Mouse (Mus musculus): ENCODE results near the gene Dmrta2. TPM values are rescaled to one million over a fixed set of nuclear protein-coding genes. Genes with fewer than 3 reads are reported as not detected.

Gene Dmrta2
- total RNA-seq (2014; rRNA removed) (1.2 and 2.0 TPM in 2 replicates), polyA plus RNA-seq (2015; fragmentation: Nextera tagmentation; extraction: Ambion mirVana) (0.06 and 0.08 TPM in 2 replicates)

DNA sequence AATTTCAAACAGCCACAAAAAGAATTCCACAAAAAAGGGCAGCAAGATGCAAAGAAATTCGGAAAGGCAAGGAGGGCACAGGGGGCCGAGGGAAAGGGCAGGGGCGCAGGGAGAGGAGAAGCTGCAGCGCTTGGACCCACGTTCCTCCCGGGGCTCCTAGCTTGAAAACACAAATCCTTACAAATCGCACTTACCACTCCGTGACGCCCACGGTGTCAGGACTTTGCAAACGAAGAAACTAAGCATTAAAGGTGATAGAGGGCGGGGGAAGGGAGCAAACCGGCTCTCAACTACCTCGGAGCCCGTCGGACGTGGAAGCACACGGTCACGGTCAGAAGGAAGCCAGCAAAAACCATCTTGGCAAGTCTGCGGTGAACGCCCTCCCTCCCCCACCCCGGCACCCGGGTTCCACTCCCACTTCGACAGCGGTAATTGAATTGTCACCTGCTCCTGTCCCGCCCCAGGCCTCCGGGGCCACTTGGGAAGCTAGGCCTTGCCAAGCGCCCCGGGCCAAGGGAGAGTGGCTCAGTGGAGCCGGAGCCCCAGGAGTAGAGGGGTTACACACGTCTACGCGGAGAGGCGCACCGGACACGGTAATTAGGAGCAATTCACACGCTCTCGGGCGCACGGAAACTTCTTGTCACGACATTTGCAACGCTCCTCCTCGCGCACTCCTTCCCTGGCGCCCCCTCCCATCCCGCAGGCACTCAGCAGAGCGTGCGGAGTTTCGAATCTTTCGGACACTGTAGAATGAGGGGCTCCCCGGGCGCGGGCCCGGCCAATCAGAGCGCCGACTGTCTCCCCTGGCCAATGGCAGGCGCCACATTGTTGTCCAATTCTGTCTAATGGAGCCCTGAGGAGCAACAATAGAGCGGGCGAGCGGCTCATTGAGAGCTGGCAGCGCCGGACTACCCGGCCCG is at the start of gene Dmrta2:
TSS of gene Dmrta2 (plus strand) at position 906 of the 920 bp plus-strand sequence.
- peak within 1 kb of the TSS; percentile 31 for H3K4me3 ChIP-seq (ENCODE audit: low read length)
- H3K9ac ChIP-seq (replicated peaks; ENCODE audit: low read length), result no peak within 1 kb of the TSS
- TF ChIP-seq CTCF (IDR thresholded peaks at IDR 0.05; ENCODE audit: low read depth), result no peak
- ATAC-seq (peak; percentile 62; the same call in 1 of the 2 replicates), DNase-seq (ENCODE audit: low spot score) (peak; percentile 47)
- H3K4me1 ChIP-seq (ENCODE audit: insufficient read depth, low read length), result peaks cover 14% of the 10 kb centered on the region; the same call in 1 of the 2 replicates
- H3K9me3 ChIP-seq (ENCODE audit: low read length), result 0 out of 2 replicates have a peak, but pooled peaks cover 3% of the 10 kb centered on the region
- under 1% methylated on average over 64 of the region's 64 CpGs for WGBS
- H3K36me3 ChIP-seq (ENCODE audit: insufficient read depth, low read length), result no peaks in the 10 kb centered on the region
- peaks cover 95% of the 10 kb centered on the region for H3K27me3 ChIP-seq (ENCODE audit: insufficient read depth, low read length)
- peak within 1 kb of the TSS; percentile 53 for H3K4me2 ChIP-seq (ENCODE audit: low read depth, low read length)
- H3K27ac ChIP-seq, result no peak within 1 kb of the TSS

DNA sequence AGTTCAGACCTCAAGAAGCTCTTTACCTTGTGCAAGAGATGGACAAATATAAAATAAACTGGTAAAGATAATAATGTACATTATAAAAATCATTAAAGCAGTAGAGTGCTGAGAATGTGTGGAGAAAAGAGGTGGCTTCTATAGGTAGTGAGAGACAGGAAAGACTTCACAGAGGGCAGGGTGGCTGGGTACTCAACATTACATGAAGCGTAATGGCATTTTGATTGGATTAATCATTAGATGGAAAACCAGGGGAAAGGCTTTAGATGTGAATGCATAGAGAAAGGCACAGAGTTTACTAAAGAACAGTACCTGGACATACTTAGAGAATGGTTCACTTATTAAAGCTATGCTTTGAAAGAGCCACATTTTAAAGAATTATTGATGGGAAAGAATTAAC is 48.8 kb upstream of the Dmrta2 start:
- no peak overlapping the region for H3K9ac ChIP-seq (replicated peaks; ENCODE audit: low read length)
- no peak overlapping the region for H3K4me3 ChIP-seq (ENCODE audit: low read length)
- 90% methylated on average over 1 of the region's 1 CpGs for WGBS
- no peaks in the 10 kb centered on the region for H3K36me3 ChIP-seq (ENCODE audit: insufficient read depth, low read length)
- ATAC-seq (no peak), DNase-seq (ENCODE audit: low spot score) (no peak)
- TF ChIP-seq CTCF (IDR thresholded peaks at IDR 0.05; ENCODE audit: low read depth), result no peak
- no peaks in the 10 kb centered on the region for H3K9me3 ChIP-seq (ENCODE audit: low read length)
- no peak overlapping the region for H3K27ac ChIP-seq
- H3K4me2 ChIP-seq (ENCODE audit: low read depth, low read length), result no peak overlapping the region
- no peaks in the 10 kb centered on the region for H3K27me3 ChIP-seq (ENCODE audit: insufficient read depth, low read length)
- H3K4me1 ChIP-seq (ENCODE audit: insufficient read depth, low read length), result no peaks in the 10 kb centered on the region

DNA sequence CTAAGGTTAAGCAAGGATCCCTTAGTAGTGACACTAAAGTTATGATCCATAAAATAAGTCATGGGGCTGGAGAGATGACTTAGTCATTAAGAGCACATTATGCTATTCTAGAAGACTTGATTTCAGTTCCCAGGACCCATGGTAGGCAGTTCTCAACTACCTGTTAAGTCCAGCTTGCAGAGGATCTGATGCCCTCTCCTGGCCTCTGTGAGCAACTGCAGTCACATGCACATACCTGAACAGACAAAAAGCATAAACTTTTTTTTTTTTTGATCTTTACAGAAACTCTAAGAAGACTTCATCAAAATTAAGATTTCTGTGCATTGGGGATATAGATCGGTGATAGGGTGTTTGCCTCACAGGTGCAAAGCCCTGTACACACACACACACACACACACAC is 47.4 kb upstream of the Dmrta2 start:
- 95% methylated on average over 1 of the region's 1 CpGs for whole genome bisulfite sequencing
- no peak overlapping the region for H3K9ac ChIP-seq (replicated peaks; ENCODE audit: low read length)
- no peak for DNase-seq (ENCODE audit: low spot score)

DNA sequence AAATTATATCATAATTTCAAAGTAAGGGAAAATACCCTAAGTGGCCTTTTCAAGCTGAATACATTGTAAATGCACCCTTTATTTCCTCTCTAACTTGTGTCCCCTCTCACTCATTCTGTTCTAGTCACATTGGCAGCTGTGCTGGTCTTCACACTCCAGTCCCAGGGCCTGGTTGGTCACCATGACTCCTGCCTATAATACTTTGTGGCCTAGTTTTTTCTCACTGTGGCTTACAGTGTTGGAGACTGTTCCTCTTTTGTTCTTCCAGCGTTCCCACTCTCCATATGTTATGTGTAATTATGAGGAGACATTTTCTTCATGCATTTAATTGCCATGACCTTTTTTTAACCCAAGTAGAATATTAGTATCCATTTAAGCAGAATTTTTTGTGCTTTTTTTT is 46.9 kb upstream of the Dmrta2 start:
- Histone ChIP-seq H3K4me2 (ENCODE audit: low read depth, low read length) (no peak overlapping the region), H3K9ac (replicated peaks; ENCODE audit: low read length) (no peak overlapping the region), H3K9me3 (ENCODE audit: low read length) (no peaks in the 10 kb centered on the region), H3K4me1 (ENCODE audit: insufficient read depth, low read length) (no peaks in the 10 kb centered on the region), H3K36me3 (ENCODE audit: insufficient read depth, low read length) (no peaks in the 10 kb centered on the region), H3K4me3 (ENCODE audit: low read length) (no peak overlapping the region), H3K27me3 (ENCODE audit: insufficient read depth, low read length) (no peaks in the 10 kb centered on the region), H3K27ac (no peak overlapping the region)
- no peak for ATAC-seq
- 62% methylated on average over 1 of the region's 1 CpGs for WGBS
- no peak for DNase-seq (ENCODE audit: low spot score)
- TF ChIP-seq CTCF (IDR thresholded peaks at IDR 0.05; ENCODE audit: low read depth), result no peak

More for the DNA sequence above, 47.4 kb upstream of the Dmrta2 start:
- Histone ChIP-seq H3K36me3 (ENCODE audit: insufficient read depth, low read length) (no peaks in the 10 kb centered on the region), H3K4me3 (ENCODE audit: low read length) (no peak overlapping the region), H3K9me3 (ENCODE audit: low read length) (no peaks in the 10 kb centered on the region), H3K4me1 (ENCODE audit: insufficient read depth, low read length) (no peaks in the 10 kb centered on the region), H3K27ac (no peak overlapping the region), H3K4me2 (ENCODE audit: low read depth, low read length) (no peak overlapping the region), H3K27me3 (ENCODE audit: insufficient read depth, low read length) (no peaks in the 10 kb centered on the region)
- no peak; the same call in 1 of the 2 replicates for TF ChIP-seq CTCF (IDR thresholded peaks at IDR 0.05; ENCODE audit: low read depth)
- ATAC-seq, result no peak

- Histone ChIP-seq H3K36me3 (ENCODE audit: insufficient read depth, low read length) (no peaks in the 10 kb centered on the region), H3K27ac (no peak overlapping the region), H3K27me3 (ENCODE audit: insufficient read depth, low read length) (no peaks in the 10 kb centered on the region), H3K4me2 (ENCODE audit: low read depth, low read length) (no peak overlapping the region), H3K4me3 (ENCODE audit: low read length) (no peak overlapping the region), H3K9me3 (ENCODE audit: low read length) (no peaks in the 10 kb centered on the region), H3K9ac (replicated peaks; ENCODE audit: low read length) (no peak overlapping the region), H3K4me1 (ENCODE audit: insufficient read depth, low read length) (no peaks in the 10 kb centered on the region)
- DNase-seq (ENCODE audit: low spot score), result no peak
- no peak for ATAC-seq
- TF ChIP-seq CTCF (IDR thresholded peaks at IDR 0.05; ENCODE audit: low read depth), result no peak
- 94% methylated on average over 3 of the region's 3 CpGs for WGBS
Measured at GRCm38 (mm10) chr4:109936557-109936956, 41.3 kb upstream of the Dmrta2 start.

DNA sequence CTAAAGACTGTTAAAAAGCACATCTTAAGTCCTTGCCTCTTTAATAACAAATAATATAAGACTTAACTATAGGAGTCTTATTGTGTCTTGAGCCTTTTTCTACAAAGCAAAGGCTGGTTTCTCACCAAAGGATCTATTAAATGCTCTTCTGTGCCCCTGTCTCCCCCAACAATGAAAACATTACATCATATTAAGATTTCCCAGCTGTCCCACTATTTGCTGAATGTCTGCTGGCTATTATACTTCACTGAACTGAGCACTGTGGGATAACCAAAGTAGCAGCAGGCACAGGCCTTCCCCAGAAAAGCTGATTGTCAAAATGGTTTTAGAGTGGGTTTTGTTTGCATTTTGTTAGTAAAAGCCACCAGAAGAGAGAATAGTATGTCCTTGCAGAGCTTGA is 38.6 kb upstream of the Dmrta2 start:
- Histone ChIP-seq H3K9me3 (ENCODE audit: low read length) (no peaks in the 10 kb centered on the region), H3K9ac (replicated peaks; ENCODE audit: low read length) (no peak overlapping the region), H3K27ac (no peak overlapping the region), H3K27me3 (ENCODE audit: insufficient read depth, low read length) (no peaks in the 10 kb centered on the region), H3K4me2 (ENCODE audit: low read depth, low read length) (no peak overlapping the region), H3K4me1 (ENCODE audit: insufficient read depth, low read length) (no peaks in the 10 kb centered on the region), H3K36me3 (ENCODE audit: insufficient read depth, low read length) (no peaks in the 10 kb centered on the region), H3K4me3 (ENCODE audit: low read length) (no peak overlapping the region)
- ATAC-seq (no peak), DNase-seq (ENCODE audit: low spot score) (no peak)
- no peak for TF ChIP-seq CTCF (IDR thresholded peaks at IDR 0.05; ENCODE audit: low read depth)

- no peak for TF ChIP-seq CTCF (IDR thresholded peaks at IDR 0.05; ENCODE audit: low read depth)
- Histone ChIP-seq H3K9me3 (ENCODE audit: low read length) (no peaks in the 10 kb centered on the region), H3K27ac (no peak overlapping the region), H3K4me3 (ENCODE audit: low read length) (no peak overlapping the region), H3K4me1 (ENCODE audit: insufficient read depth, low read length) (no peaks in the 10 kb centered on the region), H3K9ac (replicated peaks; ENCODE audit: low read length) (no peak overlapping the region), H3K27me3 (ENCODE audit: insufficient read depth, low read length) (no peaks in the 10 kb centered on the region), H3K4me2 (ENCODE audit: low read depth, low read length) (no peak overlapping the region), H3K36me3 (ENCODE audit: insufficient read depth, low read length) (no peaks in the 10 kb centered on the region)
- 95% methylated on average over 1 of the region's 1 CpGs for WGBS
- no peak for ATAC-seq
- no peak for DNase-seq (ENCODE audit: low spot score)
Measured at GRCm38 (mm10) chr4:109945554-109945953, 32.3 kb upstream of the Dmrta2 start.
